Mouse (Mus musculus) C2C12 (cell line): ENCODE measurements around the gene Fam240b. TPM values are rescaled to one million over a fixed set of nuclear protein-coding genes. Genes with fewer than 3 reads are reported as not detected.

Source experiments
- H3K27me3 ChIP-seq: one replicate; pipeline ENCODE4 v1.6.1; 2011; ENCODE audit not compliant: control insufficient read depth, insufficient read depth, insufficient read length
- H3K36me3 ChIP-seq: one replicate; pipeline ENCODE4 v1.6.1; 2011; ENCODE audit not compliant: control insufficient read depth, insufficient read depth
- H3K4me3 ChIP-seq: one replicate; pipeline ENCODE4 v1.5.1; 2011; ENCODE audit warnings: mild to moderate bottlenecking, control low read depth; ENCODE audit not compliant: poor library complexity, insufficient read depth, severe bottlenecking
- H3K79me2 ChIP-seq: one replicate; pipeline ENCODE4 v1.6.1; 2011; ENCODE audit not compliant: control insufficient read depth, insufficient read depth
- H3K79me3 ChIP-seq: one replicate; pipeline ENCODE4 v1.6.1; 2011; ENCODE audit warnings: low read depth, control low read depth
- H3ac ChIP-seq: one replicate; pipeline ENCODE3; 2011; ENCODE audit warnings: low read depth; ENCODE audit not compliant: control insufficient read depth, insufficient read length
- CEBPB ChIP-seq: IDR thresholded peaks from one replicate; pipeline ENCODE4 v1.6.1; 2011; ENCODE audit warnings: low read depth, mild to moderate bottlenecking, control low read depth, moderate library complexity
- CTCF ChIP-seq: IDR thresholded peaks from one replicate; pipeline ENCODE4 v1.5.1; 2011; ENCODE audit not compliant: control insufficient read depth, insufficient read depth, insufficient read length
- FOSL1 ChIP-seq: IDR thresholded peaks from one replicate; pipeline ENCODE4 v1.8.0; 2011; ENCODE audit warnings: mild to moderate bottlenecking, low read length; ENCODE audit not compliant: poor library complexity, insufficient read depth, severe bottlenecking
- MAX ChIP-seq: IDR thresholded peaks from one replicate; pipeline ENCODE4 v1.6.1; 2011; ENCODE audit warnings: mild to moderate bottlenecking, control low read depth
- MYOD1 ChIP-seq: IDR thresholded peaks from one replicate; pipeline ENCODE4 v1.6.1; 2011; ENCODE audit warnings: low read depth; ENCODE audit not compliant: control insufficient read depth, insufficient read length
- MYOG ChIP-seq: IDR thresholded peaks from one replicate; pipeline ENCODE4 v1.6.1; 2011; ENCODE audit not compliant: control insufficient read depth, insufficient read length; ENCODE audit errors: extremely low read depth
- USF1 ChIP-seq: IDR thresholded peaks from one replicate; pipeline ENCODE4 v1.6.1; 2011; ENCODE audit warnings: low read depth, mild to moderate bottlenecking, control low read depth, moderate library complexity
- long read RNA-seq, 2 experiments: library from polyadenylated mRNA; unstranded; transcript quantifications; one replicate each; pipeline ENCODE4 v2.0.0; 2019 to 2020
- polyA plus RNA-seq: library from polyadenylated mRNA; unstranded; fragments of >200 nt; fragmentation: generic; extraction: Trizol; gene quantifications from one replicate; pipeline ENCODE4 v1.2.1, GENCODE M21; 2012; ENCODE audit warnings: missing spikeins

Fam240b gene
- polyA plus RNA-seq, result not detected
- long read RNA-seq, experiment 1, result 0 reads
- long read RNA-seq, experiment 2, result 0 reads

DNA sequence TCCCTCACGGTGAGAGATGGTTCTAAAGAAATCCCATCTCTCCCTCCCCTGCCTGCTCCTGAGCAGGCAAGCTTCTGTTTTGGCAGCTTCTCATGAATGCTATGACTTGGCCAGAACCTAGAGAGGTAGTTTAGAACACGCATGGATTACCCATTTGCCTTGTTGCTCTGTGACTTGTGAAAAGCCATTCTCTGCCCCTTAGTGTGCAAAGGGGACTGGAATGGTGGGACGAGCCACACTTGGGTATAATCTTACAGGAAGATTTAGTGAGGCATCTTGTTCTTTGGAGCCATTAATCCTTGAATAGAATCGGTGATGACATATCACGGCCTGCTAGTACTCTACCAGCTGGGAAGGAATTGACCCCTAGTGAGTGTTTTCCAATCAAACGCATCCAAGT lies at the start of gene Fam240b:
Fam240b (minus strand) TSS at position 101 of the 400 bp plus-strand sequence.
- Histone ChIP-seq H3K79me3 (no peaks in the 10 kb centered on the region), H3K79me2 (no peaks in the 10 kb centered on the region), H3ac (no peak within 1 kb of the TSS), H3K27me3 (no peaks in the 10 kb centered on the region), H3K4me3 (no peak within 1 kb of the TSS), H3K36me3 (no peaks in the 10 kb centered on the region)
- no peak for TF ChIP-seq MAX
- no peak for TF ChIP-seq FOSL1
- no peak for TF ChIP-seq USF1
- no peak for TF ChIP-seq MYOD1
- no peak for TF ChIP-seq MYOG
- no peak for TF ChIP-seq CEBPB
- TF ChIP-seq CTCF, result no peak

DNA sequence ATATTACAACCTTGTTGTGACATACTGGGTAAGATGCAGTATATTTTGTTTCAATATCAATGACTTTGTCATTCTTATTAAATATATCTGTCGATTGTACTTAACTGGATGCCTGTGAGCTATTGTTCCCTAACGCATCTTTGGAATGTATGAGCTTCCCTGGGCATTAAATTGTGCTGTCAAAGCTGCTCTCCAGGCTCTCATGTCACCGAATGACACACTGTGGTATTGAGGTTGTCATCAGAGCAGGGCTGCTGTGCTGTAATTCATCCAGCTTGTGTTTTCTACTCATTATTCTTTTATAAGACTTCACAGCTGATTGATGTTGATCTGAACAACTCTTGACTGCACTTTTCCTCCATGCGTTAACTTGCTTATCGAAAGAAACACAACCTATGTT lies 32.5 kb upstream of the Fam240b start:
- H3K79me2 ChIP-seq, result no peaks in the 10 kb centered on the region
- no peaks in the 10 kb centered on the region for H3K79me3 ChIP-seq
- H3K36me3 ChIP-seq, result no peaks in the 10 kb centered on the region
- no peak overlapping the region for H3K4me3 ChIP-seq
- H3K27me3 ChIP-seq, result no peaks in the 10 kb centered on the region
- H3ac ChIP-seq, result no peak overlapping the region
- no peak for TF ChIP-seq CEBPB
- TF ChIP-seq USF1, result no peak
- TF ChIP-seq FOSL1, result no peak
- no peak for TF ChIP-seq CTCF
- no peak for TF ChIP-seq MYOD1
- no peak for TF ChIP-seq MAX
- no peak for TF ChIP-seq MYOG

GRCm38 (mm10) chr13:64526515-64527285 lies 29.1 kb upstream of the Fam240b start:
- Histone ChIP-seq H3K79me2 (no peaks in the 10 kb centered on the region), H3K36me3 (no peaks in the 10 kb centered on the region), H3K79me3 (no peaks in the 10 kb centered on the region), H3ac (no peak overlapping the region), H3K27me3 (no peaks in the 10 kb centered on the region), H3K4me3 (no peak overlapping the region)
- no peak for TF ChIP-seq USF1
- TF ChIP-seq MYOG, result no peak
- TF ChIP-seq CEBPB, result no peak
- no peak for TF ChIP-seq FOSL1
- no peak for TF ChIP-seq MAX
- TF ChIP-seq MYOD1, result no peak
- no peak for TF ChIP-seq CTCF

DNA sequence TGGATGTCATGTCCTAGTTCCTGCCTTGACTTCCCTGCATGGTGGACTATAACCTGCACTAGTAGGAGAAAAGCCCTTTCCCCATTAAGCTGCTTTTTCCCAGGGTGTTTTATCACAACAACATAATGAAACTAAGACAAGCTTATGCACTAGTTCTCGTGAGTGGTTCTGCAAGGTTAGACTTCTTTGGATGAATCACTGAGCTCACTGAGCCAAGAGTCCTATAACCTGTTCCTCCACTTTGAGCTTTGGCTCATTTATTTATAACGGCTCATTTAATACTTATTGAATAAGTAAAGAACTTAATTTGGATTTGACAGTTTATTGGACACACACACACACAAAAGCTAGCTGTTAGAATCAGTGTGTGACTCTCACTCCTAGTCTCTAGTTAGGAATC lies 16.7 kb upstream of the Fam240b start:
- Histone ChIP-seq H3K4me3 (no peak overlapping the region), H3K27me3 (no peaks in the 10 kb centered on the region), H3K36me3 (no peaks in the 10 kb centered on the region), H3ac (no peak overlapping the region), H3K79me2 (no peaks in the 10 kb centered on the region), H3K79me3 (no peaks in the 10 kb centered on the region)
- no peak for TF ChIP-seq MYOG
- TF ChIP-seq CTCF, result no peak

DNA sequence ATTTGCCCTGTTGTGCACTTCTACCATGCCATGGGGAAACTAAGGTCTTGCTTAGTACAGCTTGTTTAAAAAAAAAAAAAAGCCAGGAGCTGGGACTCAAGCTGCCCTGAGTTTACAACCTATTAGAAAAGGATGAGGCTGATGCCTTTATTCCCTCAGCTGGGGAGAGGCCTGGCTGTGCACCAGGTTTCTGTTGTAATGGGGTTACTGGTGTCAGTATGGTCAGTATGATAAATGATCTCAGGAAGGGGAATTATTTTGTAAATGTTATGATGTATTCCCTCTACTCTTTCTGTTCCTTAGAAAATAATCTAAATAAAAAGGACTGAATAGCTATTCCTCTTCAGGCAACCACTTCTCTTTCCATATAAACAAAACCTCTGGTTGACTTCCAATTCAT lies 14.0 kb upstream of the Fam240b start:
- H3K79me2 ChIP-seq, result no peaks in the 10 kb centered on the region
- H3K4me3 ChIP-seq, result no peak overlapping the region
- H3K36me3 ChIP-seq, result no peaks in the 10 kb centered on the region
- H3K79me3 ChIP-seq, result no peaks in the 10 kb centered on the region
- TF ChIP-seq USF1 (no peak), MYOD1 (no peak), CTCF (no peak), FOSL1 (no peak), MYOG (no peak), MAX (no peak), CEBPB (no peak)
- H3ac ChIP-seq, result no peak overlapping the region
- H3K27me3 ChIP-seq, result no peaks in the 10 kb centered on the region

DNA sequence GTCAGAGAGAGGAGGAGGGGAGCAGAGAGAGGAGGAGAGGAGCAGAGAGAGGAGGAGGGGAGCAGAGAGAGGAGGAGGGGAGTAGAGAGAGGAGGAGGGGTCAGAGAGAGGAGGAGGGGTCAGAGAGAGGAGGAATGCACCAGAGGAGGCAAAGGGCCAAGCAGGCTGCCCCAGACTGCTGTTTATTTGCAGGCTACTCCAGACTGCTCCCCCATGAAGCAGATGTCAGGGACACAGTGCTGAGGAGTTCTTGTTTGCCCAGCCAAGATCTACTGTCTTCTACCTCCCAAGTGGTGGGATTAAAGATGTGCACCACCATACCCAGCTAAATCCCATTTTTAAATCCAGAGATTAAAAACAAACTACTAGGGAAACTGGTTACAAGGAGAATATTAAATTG lies 9.8 kb upstream of the Fam240b start:
- H3K79me3 ChIP-seq, result no peaks in the 10 kb centered on the region
- no peak overlapping the region for H3K4me3 ChIP-seq
- no peak overlapping the region for H3ac ChIP-seq
- no peaks in the 10 kb centered on the region for H3K79me2 ChIP-seq
- H3K36me3 ChIP-seq, result no peaks in the 10 kb centered on the region
- H3K27me3 ChIP-seq, result no peaks in the 10 kb centered on the region
- TF ChIP-seq MAX (no peak), MYOD1 (no peak), USF1 (no peak), MYOG (no peak), CEBPB (no peak), FOSL1 (no peak), CTCF (no peak)
